Mouse (Mus musculus): ENCODE measurements at regions not wholly inside any gene's neighbourhood (a gene's known extent, or its start where the extent isn't known, plus 50 kb on each side); places are given as distances from the start of the nearest gene placed in this dataset.

DNA sequence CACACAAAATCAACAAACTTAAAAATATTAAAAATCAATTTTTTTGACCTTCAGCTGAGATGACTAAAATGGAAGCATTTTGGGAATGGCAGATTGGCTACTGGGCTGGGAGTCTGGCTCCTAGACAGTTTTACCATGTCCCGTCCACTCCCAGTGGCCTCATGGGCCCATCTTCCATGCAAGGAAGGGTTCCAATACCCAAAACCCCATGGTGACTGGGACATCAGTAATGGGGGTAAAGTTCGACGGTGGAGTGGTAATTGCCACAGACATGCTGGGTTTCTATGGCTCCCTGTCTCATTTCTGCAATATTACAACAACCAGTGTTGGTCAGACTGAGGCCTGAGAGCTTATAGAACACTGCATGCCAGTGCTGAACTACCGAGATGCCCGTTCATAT lies 82.2 kb downstream of the Il20rb start:
- no peak for DNase-seq

DNA sequence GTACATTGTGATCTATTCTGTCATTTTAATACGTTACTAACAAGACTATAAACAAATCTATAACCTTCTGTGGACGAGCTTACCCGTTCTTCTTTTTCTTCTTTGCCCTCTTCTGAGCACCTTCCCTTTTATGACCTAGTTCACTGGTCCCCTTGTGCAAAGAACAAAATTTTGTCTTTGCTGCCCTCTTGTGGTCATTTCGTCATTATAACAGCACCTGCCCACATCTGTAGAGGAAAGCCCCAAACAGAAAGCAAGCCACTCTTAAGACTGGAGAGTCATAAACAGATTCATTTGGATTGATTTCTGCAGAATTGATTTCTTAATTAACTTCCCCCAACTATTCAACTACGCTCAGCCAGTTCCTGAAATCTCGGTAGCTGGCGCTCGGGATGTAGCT lies 86.2 kb downstream of the Il20rb start:
- peak; percentile 45 for DNase-seq

DNA sequence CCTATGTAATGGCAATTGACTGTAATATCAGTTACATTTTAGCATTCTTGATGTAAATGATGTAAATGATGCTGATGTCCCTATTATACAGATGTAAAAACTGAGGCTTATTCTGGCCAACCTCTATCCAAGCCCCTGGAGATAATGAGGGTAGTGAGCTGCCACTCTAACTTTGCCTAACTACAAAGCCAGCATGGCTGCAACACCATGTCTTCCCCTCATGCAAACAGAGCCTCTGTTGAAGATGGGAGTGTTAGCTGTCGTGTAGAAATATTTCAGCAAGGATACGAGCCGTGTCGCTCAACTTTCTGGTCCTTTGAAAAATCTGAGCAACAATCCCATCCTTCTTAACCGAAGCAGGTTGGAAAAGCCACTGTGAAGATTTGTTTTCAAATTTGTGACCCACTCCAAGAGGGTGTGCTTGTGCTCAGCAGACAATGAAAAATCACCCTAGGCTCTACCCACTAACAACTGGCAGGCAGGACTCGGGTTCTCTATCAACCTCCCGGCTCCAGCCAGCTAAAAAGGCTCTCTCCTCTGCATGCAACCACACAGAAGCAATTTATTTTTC lies 90.2 kb downstream of the Il20rb start:
- DNase-seq, result no peak

DNA sequence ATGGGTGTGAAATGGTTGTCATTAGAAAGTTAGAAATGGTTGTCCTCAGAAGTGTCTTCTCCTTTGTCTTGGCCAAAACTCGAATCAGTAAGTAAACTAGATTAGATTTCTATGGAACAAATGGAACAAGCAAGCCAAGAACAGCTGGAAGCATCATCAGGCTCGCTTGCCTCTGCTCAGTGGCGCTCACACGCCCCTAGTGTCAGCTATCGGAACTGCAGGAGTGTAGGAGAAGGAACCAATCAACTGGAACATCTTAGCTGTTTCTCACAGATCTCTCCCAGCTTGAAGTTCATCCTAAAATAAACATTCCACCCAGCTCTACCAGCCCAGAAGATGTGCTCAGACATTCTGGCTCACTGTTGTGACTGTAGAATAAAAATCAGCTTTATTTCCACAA lies 90.9 kb downstream of the Il20rb start:
- DNase-seq, result peak; percentile 77

DNA sequence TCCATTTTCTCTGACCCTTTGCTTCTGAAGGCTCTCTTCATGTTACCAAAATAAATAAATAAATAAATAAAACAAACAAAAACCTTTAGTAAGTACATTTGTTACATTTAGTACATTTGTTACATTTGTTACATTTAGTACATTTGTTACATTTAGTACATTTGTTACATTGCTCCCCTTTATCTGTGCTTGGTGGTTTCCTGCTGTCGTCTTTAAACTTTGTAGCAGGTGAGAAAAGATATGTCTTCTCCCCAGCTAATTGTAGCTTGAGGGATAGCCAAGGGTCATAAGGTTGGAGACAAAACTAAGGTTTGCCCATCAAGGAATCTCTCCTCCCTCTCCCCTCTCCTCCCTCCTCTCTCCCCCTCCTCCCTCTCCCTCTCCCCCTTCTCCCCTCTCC lies 92.0 kb downstream of the Il20rb start:
- DNase-seq, result no peak

DNA sequence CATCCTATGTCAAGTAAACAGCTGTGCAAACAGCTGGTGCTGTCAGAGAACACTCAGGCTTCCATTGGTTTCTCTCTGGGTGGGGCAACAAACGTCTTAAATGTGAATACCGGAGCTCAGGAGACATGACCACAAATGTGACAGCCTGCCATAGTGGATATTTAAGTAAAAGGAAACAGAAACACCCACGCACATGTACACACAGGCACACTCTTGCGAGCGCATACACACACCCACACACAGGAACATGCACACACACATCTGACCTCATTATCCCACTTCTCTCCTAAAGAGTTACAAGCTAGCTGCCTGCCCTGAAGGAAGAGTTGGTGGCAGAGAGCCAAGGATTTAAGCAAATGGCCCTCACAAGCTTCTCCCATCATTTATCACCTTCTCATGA lies 92.4 kb downstream of the Il20rb start:
- DNase-seq, result no peak

DNA sequence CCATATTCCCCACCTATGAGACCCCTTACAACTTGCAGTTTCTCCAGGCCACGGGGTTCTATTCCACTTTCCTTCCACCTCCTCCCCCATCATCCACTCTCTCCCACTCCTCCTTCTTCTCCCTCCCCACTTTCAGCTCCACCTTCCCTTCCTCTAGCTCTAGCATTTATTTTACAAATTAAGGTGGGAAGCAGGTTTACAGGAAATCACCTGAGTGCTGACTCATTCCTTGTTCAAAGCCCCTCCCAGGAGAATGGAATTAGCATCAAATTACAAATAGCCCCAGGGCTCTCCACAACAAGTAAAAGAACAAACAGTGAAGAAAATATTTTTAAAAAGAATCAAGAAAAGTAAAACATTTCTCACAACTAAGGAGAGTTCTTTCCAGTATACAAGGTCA lies 94.3 kb downstream of the Il20rb start:
- DNase-seq, result no peak

DNA sequence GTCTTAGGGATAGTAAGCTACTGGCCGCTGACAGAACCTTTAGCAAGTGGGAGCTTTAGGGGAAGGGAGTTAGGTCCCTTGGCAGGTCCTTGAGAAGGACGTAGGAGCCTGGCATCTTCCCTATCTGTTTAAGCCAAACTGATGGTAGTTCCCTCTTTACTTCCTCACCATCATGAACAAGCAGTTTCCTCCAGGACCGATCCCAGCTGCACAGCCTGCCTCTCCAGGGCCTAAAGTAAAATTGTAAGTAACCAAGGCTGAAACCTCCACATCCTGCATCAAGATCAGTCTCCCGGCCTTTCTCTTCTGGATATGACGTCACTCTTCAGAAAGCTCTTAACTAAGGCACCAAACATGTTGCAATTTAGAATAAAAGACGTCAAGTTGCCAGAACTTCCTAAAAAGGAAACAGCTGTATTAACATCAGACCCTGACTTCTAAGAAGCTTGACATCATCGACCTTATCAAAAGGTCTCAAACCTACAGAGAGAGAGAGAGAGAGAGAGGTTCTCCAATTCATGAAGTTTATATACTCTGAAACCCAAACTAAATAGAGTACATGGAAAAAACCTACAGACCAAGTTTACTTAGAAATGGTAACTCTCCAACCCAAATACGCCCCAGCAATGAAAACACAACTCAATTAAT lies 94.9 kb downstream of the Il20rb start:
- DNase-seq, result no peak

DNA sequence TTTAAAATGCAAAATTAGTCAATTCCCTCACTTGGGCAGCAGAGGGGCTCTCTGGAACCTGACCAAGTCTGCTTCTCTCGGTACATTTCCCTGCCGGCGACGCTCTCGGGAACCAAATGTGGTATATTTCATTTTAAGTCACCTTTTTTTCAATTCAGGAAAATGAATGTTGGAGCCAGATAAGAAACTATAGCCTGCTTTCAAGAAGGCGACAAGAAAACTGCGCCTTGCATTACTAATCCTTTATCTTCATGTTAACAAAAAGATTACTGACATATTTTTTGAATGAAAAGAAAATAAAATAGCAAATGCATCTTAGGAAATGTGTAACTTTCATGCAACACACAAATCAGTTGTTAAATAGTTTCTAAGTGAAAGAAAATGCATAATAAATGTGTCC lies 98.2 kb downstream of the Il20rb start:
- DNase-seq, result no peak

DNA sequence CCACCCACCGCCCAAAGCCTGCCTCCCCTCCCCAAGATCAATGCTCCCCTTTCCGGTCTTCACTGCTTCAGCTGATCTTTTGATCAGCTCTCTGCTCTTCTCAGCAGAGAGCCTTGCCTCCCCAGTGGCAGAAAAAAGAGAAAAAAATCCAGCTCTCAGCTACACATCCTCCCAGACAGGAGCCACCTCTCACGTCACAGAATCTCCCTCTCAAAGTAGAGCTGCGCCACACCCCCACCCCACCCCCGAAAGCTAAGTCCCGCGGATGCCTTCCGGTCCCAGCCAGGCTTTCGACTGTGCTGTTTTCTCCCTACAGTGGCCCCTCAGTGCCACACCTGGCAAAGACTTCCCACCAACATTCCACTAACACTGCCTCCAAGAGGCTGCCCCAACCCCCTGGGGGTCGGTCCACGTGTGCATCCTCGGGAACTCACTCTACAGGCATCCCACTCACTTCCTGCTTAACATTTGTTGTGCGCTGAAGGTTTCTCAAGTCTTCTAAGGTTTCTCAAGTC lies 99.4 kb downstream of the Il20rb start:
- no peak for DNase-seq

DNA sequence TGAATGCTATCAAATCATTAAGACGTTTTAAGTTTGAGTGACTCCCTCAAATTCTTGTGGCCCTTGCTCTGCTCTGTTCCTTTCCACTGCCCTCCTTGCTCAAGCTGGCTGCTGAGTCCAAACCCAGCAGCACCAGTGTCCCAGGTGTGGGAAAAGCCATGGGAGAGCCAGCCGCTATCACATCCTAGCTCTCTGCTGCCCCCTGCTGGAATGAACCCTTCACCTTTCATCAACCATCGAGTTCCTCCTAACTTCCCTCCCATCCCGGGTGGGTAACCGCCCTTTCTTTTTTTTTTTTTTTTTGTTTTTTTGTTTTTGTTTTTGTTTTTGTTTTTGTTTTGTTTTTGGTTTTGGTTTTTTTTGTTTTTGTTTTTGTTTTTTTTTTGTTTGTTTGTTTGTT lies 104.1 kb downstream of the Il20rb start:
- DNase-seq, result peak; percentile 58

DNA sequence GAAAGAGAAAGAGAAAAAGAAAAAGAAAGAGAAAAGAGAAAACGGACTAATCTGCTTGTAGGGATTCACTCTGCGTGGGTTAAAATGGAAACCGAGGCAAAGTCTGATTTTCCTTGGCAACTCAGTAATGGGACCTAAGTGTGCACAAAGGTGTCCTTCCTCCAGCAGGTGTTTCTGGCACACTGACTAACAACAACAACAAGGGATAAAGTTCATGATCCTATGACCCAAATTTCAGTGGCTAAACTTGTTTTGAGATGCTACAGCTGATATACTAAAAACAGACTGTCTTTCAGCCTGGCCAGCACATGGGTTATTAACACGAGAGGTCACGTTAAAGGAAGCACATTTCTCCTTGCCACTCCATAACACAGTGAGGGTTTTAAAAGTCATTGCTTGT lies 116.7 kb downstream of the Il20rb start:
- no peak for DNase-seq

DNA sequence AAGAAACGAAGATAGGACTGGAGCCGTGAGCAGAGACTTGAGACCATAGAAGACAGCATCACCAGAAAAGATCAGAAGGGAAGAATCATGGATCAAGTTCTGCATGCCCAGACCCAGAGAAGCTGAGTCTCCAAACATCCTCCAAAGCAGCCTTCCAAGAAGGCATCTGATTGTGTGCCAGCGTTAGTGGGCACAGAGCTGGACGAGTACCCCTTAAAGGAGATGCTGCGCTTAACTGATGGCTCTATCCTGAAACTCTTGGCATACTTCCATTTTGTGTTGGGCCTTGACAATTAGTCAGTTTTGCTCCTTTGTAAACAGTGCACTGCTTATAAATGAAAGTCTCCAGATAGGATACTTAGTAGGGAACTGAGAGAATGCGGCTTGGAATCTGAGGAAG lies 119.8 kb downstream of the Il20rb start:
- no peak for DNase-seq

DNA sequence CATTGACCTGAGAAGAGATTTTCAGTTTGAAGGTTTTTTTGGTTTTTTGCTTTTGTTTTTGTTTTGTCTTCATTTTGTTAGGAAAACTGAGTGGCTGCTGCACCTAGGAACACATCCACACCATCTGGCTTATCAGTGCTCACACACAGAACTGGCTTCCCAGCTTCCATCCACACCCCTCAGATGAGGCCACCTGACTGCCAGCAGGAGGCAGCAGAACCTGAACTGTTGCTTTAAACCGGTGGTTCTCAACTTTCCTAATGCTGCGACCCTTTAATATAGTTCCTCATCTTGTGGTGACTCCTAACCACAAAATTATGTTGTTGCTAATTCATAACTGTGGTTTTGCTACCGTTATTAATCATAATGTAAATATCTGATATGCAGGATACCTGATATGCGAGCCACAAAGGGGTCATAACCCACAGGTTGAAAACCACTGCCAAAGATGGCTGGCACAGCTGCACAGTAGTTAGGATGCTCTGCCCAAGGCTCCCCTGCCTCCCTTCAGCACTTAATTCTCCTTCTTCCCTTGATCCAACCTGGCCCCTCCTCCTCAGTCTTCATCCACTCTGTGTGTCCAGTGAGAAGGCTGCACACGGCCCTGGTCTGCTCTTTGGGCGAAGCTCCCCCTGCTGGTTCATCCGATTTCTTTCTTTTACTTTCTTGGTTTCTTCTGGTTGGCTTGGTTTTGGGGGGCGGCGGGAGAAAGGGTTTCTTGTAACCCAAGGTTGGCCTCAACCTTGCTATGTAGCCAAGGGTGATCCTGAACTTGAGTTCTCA lies 126.5 kb downstream of the Il20rb start:
- peak; percentile 17 for DNase-seq

DNA sequence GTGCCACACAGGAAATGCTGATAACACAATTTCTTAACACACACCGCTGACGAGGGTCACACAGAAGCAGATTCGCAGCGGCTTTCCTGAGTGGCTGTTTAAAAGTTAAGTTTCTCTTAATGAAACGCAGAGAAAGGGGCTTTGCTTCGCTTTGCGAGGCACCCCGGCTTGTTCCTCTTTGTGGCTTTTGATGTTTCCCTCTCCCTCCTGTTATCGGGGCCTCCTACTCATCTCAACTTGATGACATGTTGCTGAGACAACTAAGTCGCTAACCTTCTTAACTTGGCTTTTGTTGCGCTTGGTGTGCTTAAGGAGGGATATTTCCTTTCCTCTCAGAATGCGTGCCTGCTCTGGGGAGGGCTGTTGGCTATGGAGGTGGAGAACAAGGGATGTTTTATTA lies 129.0 kb downstream of the Il20rb start:
- no peak for DNase-seq

DNA sequence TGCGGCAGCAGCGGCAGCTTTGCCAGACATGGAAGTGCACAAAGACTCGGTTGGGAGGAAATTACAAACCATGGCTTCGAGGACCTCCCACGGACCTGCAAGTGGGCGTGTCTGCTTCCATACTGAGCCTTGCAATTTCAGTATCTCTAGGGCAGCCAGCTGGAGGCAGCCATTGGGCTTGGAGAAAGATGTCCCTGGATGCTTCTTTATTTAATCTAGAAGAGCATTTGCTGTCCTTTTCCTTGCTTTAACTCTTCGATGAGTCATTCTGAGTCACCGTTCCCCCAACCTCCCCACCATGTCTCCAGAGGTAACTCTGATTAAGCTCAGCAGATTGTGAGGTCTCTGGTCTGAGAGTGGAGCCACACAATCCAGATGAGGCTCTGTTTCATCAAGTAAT lies 145.8 kb downstream of the Il20rb start:
- no peak for DNase-seq

DNA sequence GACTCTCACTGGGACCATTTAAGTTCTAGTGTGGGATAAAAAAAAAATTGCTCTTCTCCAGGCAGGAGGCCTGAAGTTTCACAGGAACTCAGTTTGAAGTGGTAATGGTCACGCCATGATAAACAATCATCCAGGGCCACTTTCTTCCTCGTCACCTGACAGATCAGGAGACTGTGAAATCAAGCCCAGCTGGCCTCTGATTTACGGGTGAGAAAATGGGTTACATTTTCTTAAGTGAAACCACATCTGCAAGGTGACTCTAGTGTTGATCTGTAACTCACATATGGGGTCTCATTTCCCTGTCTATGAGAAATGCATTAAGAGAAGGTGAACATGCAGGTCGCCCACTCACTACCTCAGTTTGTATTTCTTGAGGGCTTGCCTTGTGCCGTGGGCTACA lies 178.8 kb downstream of the Il20rb start:
- DNase-seq, result no peak

DNA sequence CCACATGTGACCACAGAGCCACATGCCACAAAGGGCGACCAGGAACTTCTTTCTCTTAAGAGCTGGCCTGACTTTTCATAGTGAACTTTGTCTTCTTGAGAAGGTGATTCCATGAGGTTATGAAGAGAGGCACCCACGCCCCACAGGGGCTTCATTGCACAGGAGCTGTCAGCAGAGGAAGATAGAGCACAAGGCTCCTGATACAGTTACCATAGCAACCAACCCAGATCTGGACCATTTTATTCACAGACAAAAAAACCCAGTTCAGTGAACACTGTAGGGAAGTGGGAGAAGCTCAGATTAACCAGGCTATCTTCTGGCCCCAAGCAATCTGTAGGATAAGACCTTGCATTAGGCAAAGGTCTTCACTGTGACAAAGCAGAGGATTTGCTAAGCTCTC lies 179.2 kb downstream of the Il20rb start:
- no peak for DNase-seq

DNA sequence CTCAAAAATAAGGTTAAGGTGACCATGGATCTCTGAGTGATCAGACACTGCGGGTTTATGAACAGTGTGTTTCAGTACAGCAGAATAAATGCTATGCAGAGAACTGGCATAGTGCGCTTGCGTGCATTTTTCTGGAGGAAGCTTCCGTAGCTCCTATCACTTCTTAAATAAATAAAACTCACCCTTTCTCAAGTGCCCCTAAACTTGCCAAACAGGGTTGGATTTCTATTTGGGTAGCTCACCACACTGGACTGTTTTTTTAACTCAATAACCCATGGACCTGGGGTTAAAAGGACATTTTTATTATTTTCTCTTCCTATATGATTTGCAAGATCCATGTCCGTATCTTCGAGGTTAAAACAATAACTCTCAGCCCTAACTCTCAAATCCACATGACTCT lies 182.8 kb downstream of the Il20rb start:
- DNase-seq, result no peak

DNA sequence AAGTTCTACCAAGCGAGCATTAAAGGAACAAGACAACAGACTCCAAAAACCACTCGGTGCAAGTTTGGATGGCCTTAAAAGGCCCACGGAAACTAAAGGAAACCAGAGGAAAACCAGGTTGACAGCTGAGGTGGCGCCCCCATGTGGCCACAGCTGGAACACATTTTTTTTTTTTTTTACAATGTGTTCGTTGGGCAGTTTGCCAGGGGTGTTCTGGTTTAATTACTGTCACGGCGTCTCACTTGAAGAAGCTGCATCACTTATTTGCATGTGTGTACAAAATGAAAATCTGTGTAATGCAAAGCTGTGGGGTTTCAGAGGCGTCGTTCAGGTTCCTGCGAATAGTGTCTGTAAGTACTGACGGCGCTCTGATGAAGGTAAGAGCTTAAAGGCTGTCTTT lies 185.0 kb downstream of the Il20rb start:
- DNase-seq, result no peak

DNA sequence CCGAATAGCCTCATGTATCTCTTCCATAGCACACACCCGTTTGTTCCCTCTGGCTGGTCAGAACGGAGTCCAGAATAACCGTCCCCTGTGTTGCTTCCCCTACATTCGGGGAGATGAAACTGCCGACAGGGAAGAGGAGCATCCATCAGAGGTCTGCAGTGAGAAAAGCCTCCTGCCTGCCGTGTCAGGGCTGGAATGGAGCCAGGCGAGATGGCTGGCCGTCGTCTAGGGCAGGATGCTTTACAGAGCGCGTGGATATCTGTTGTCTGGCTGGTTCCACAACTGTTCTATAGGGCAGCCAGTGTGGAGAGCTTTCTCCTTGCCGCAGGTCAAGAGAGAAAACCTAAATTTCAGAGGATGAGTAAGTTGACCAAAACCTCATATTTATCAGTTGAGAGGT lies 209.2 kb downstream of the Il20rb start:
- DNase-seq, result no peak

DNA sequence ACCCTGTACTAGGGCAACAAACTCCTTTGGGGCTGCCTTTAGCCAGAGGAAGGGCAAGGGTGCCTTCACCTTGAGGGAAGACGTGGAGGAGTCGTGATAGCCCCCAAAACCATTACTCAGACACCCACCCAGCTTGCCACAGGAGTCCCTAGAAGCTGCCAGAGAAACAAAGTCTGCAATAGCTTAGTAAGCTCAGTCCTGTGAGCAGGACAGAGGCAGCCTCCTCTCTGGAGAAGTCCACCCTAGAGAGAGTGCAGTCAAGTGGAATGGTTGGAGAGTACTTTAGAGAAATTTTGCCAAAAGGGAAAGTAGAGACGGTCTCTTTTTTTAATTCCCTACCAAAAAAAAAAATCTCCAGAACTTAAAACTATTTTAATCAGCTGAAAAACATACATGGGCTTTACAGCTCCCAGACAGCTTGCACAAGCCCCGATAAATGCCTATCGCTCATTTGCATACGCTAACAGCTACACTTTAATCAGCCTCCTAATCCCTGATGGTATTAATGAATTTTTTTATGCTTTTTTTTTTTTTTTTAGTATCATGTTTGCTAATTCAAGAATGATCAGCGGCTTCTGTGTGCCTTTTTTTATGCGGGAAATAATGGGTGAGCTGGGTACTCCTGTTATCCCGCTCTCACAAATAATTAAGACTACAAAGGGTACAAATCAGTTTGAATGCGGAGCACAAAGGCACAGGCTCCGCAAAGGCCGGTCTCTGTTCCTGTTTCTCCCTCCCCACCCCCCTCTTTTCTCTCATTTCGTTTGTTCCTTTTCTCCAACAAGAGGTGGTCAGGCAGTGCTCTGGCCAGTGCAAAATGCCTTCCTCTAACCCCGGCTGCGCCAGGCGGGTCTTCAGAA lies 219.8 kb downstream of the Il20rb start:
- no peak for DNase-seq

DNA sequence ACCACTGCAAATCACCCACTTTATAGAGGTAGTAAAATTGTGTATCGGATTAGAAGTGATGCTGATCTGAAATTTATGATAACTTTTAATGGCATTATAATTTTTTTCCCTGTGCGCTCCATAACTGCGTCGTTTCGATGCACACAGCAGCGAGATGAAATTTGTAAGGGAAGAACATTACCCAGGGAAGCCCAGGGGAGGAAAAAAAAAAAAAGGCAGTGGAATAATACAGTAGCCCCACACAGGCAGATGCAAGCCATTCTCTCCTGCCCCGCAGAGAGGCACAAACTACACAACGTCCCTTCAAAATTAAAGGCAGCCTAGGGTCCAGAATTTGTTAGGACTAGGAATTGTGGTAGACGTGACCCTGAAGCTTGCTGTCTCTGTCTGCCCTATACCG lies 234.2 kb downstream of the Il20rb start:
- no peak for DNase-seq
